Mouse (Mus musculus): Measurements from ENCODE around the gene Cd200r3.

Cd200r3 gene

DNA sequence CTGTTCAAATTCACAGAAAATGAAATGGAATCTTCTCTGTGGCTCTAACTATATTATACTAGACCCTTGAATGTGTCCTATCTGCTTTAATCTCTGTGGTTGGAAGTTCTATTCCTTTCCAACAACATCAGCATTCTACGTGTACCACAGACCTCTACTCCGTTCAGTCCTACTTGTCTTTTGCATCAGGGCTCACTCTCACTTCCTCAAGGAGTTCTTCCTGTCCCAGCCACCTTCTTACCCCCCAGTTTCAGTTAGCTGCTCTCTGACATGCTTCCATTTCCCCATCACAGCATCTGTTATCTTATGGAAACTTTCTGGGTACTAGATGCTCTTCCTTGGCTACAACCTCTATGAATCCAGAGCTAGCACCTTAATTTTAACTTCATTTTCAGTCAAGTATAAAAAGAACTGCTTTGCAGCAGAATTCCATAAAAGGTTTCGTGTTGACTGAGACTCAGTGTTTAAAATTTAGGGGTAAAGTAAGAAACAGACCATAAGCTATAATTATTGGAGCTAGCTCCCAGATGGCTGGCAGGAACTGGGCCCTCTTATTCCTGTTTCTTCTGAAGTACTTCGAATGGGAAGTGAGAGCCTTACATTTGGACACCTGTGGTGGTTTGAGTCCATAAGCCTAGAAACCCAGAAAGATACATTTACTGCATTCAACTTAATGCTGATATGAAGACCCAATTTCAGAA, 50.0 kb downstream of the Cd200r3 start:
- no peak for DNase-seq

DNA sequence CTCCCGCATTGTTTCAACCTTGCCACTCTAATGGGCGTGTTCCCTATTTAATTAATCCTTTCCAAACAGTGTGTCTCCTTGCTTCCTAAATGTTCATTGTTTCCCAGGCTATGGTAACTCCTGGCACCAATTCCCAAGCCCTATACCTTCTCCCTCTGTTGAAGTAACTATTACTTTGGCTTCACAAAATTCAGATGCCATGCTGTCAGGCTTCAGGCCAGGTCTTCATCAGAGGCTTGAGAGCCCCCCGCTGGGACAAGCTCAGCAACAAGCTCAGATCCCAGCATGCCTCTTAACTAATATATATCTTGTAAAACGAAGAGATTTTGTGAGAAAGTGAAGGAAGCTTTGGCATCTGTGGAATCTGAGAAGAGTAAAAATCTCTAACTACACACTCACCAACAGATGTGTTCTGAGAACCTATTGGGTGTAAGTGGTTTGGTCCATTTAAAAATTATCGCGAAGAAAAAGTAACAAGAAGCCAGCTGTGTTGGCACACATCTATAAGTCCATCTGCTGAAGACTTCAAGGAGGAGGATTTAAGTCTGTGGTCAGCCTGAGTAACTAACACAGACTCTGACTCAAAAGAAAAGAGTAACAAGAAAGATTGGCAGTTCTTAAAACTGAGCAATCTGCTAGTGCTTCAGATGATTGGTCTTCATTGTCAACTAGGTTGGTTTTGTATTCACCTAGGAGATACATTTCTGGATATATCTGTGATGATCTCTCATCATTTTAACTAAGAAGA, 50.9 kb downstream of the Cd200r3 start:
- DNase-seq, result no peak

GRCm38 (mm10) chr16:44995111-44995510, 51.6 kb downstream of the Cd200r3 start:
- DNase-seq, result no peak

- DNase-seq, result no peak
Measured at GRCm38 (mm10) chr16:44996701-44997100, 53.2 kb downstream of the Cd200r3 start.

- no peak for DNase-seq
Measured at GRCm38 (mm10) chr16:44999537-44999936, 56.1 kb downstream of the Cd200r3 start.

GRCm38 (mm10) chr16:45004443-45004842, 61.0 kb downstream of the Cd200r3 start:
- no peak for DNase-seq

- DNase-seq, result no peak
Measured at GRCm38 (mm10) chr16:45005280-45005679, 61.8 kb downstream of the Cd200r3 start.

DNA sequence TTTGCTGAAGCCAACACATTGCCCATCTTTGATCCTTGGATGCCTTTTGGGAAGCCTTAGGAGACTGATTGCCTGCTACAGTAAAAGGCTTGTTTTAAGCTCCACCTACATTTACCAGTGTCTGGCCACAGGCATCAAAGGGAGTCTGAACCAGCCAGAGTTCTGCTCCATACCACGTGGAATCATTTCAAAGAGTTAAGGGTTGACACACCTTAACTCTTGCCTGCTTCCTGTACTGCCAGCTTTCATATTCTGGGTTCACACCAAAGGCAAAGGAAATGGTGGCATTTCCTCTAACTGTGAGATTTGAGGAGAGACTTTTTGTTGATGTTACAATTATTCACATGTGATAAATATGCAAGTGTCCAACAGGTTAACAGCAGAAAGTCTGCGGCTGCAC, 63.5 kb downstream of the Cd200r3 start:
- no peak for DNase-seq

DNA sequence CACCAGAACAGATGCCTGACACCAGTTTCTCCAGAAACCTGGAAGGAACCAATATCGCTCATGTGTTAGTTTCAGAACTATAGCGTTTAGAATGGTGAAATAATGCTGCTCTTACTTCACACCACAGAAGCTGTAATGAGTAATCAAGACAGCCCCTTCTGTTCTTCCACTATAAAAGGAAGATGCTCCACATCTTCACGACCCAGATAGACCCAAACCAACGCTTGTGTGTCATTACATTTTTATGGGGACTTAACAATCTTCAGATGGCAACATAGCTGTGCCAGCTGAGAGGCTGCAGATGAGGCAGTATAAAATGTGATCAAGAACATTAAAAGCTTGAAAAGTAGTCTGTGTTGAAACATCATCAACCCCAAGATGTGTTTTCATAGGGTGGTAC, 64.3 kb downstream of the Cd200r3 start:
- no peak for DNase-seq

GRCm38 (mm10) chr16:45009634-45010033, 66.2 kb downstream of the Cd200r3 start:
- DNase-seq, result no peak

GRCm38 (mm10) chr16:45015591-45015990, 72.1 kb downstream of the Cd200r3 start:
- no peak for DNase-seq

GRCm38 (mm10) chr16:45016488-45016887, 73.0 kb downstream of the Cd200r3 start:
- DNase-seq, result no peak

DNA sequence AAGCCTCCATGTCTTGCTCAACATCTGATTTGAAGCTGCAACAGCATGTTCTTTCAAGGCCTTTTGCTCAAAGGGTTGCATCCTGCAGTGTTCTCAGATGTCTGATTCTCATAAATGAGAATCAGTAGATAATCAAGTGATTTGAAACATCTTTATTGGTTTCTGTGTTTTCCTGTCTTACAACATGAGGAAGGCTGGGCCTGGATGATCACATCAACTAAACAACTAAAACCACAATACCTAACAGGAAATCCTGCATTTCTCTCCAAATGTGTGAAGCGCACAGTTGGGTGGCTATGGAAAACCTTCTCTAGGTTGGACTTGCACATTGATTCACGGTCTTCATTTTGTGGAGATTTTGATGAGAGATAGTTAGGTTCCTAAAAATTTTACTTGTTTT, 75.4 kb downstream of the Cd200r3 start:
- DNase-seq, result no peak

GRCm38 (mm10) chr16:45020055-45020454, 76.6 kb downstream of the Cd200r3 start:
- DNase-seq, result no peak

DNA sequence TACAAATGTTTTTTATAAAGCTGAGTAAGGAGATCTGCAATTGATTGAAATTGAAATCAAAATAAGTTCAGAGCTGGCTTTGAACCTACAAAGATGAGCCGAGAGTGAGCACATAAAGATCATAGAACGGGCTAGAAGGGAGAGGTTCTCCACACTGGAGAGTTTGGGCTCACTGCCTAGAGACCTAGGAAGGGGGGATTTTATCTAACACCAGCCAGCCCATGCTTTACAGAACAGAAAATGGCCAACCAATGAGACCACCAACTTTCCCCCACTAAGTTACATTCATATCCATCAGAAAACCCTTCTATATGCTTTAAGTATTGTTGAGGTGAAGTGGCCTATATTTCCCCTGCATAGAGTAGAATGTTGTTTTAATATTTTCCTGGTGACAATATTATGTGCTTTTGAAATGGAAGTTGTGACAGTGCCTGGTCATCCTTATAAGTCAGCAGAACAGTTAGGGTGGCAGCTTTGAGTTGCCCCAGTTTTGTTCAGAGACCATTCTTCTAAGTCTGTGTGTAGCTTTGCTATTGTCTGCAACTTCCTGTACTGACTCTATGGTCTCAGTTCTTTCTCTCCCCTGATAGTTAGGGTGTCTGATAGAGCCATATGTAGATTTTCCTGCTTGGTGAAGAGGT, 77.3 kb downstream of the Cd200r3 start:
- no peak for DNase-seq

DNA sequence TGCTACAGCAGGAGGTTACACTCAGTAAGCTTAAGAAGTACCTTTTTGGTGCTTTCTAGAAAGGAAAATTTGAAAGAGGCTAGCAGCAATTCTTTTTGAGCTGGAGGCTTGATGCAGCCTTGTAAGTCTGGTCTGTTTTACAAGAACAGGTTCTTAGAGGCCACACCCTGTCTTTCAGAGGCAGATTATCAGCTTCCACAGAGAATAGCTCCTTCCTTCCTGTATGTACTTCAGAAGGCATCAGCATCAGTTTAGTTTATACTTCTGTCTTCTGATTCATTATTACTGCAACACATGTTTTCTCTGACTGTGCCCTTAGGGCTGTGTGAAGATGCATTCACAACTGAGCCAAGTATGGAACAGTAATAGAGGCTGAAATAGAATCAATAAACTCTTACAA, 78.0 kb downstream of the Cd200r3 start:
- DNase-seq, result no peak

DNA sequence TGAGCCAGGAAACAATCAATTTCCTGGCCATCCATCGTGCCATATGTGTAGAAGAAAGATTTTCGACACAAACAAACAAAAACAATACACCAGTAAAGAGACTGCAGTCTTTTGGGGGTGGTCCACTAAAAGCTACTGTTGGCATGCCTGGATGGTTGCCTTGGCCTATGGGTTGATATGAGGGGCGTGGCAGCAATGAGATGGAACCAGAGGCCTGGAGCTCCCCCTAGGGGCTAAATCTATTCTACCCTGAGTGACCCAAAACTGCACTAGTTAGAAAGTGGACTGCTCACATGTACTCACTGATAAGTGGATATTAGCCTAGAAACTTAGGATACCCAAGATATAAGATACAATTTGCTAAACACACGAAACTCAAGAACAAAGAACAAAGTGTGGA, 80.4 kb downstream of the Cd200r3 start:
- peak; percentile 30 to 56 for DNase-seq

- DNase-seq, result no peak
Measured at GRCm38 (mm10) chr16:45025321-45025720, 81.8 kb downstream of the Cd200r3 start.

- DNase-seq, result no peak
Measured at GRCm38 (mm10) chr16:45029080-45029479, 85.6 kb downstream of the Cd200r3 start.

GRCm38 (mm10) chr16:45029493-45029892, 86.0 kb downstream of the Cd200r3 start:
- no peak for DNase-seq

DNA sequence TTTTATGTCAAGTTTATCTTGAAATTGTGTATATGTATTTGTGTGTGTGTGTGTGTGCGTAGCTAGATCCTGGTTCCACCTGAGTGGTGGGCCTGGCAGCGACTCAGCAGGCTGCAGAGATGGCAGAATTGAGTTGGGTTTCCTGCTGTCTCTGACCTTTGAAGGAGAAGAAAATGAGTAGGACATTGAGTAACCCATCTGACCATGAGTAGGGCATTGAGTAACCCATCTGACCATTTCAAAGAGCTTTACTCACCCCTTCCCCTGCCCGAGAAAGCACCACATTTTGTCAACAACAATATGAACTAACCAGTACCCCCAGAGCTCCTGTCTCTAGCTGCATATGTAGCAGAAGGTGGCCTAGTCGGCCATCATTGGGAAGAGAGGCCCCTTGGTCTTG, 86.6 kb downstream of the Cd200r3 start:
- DNase-seq, result no peak

- DNase-seq, result no peak
Measured at GRCm38 (mm10) chr16:45030796-45031195, 87.3 kb downstream of the Cd200r3 start.

Measured in kidney, postnatal 4 days (tissue).